In genomic region chr9:119970221-119970620, GRCm38 (mm10) we compare ENCODE assay signal across 9 mouse cellular contexts. TPM values are rescaled to one million over a fixed set of nuclear protein-coding genes. Genes with fewer than 3 reads are reported as not detected.
DNase-seq lines count a peak whose midpoint lies in the region; ATAC-seq and TF ChIP-seq lines count a peak whose summit lies in the region.
"Had no signal": no experiment of that assay in that cellular context is flagged by ENCODE, and none has a peak within 500 bp of the region (broad histone marks: within the 10 kb centered on the region; RNA-seq: fewer than 3 reads in every experiment).

No protein-coding gene starts in this region.

- H3K27ac ChIP-seq in forebrain, embryonic 13.5 days, result peak overlapping the region; percentile 86
- no peak overlapping the region for H3K27ac ChIP-seq in forebrain, embryonic 11.5 days (ENCODE audit: low read depth, low read length)
- no peak overlapping the region for H3K27ac ChIP-seq in limb, embryonic 13.5 days
- H3K27ac ChIP-seq in midbrain, postnatal 0 days (ENCODE audit: low read depth, low read length), result no peak overlapping the region

- 42% methylated on average over 6 of the region's 6 CpGs for WGBS in forebrain, embryonic 13.5 days
- 51% methylated on average over 6 of the region's 6 CpGs for WGBS in forebrain, embryonic 11.5 days
- 40% methylated on average over 6 of the region's 6 CpGs for WGBS in limb, embryonic 13.5 days
- WGBS in midbrain, postnatal 0 days, result 41% methylated on average over 6 of the region's 6 CpGs

- no peak overlapping the region for H3K4me2 ChIP-seq in forebrain, embryonic 13.5 days
- no peak overlapping the region for H3K4me2 ChIP-seq in forebrain, embryonic 11.5 days (ENCODE audit: low read depth, low read length, severe bottlenecking)
- no peak overlapping the region for H3K4me2 ChIP-seq in limb, embryonic 13.5 days (replicated peaks)
- no peak overlapping the region for H3K4me2 ChIP-seq in midbrain, postnatal 0 days (ENCODE audit: low read depth, low read length, poor library complexity, severe bottlenecking)

- intact Hi-C loops in heart, postnatal 36 days (cut with DNase I), result no loop called here

- H3K4me3 ChIP-seq in forebrain, embryonic 13.5 days, result no peak overlapping the region
- H3K4me3 ChIP-seq in forebrain, embryonic 11.5 days (ENCODE audit: low read depth, low read length), result no peak overlapping the region
- no peak overlapping the region for H3K4me3 ChIP-seq in G1E (ENCODE audit: low read depth, low read length)
- no peak overlapping the region for H3K4me3 ChIP-seq in limb, embryonic 13.5 days
- no peak overlapping the region for H3K4me3 ChIP-seq in midbrain, postnatal 0 days (ENCODE audit: low read depth, low read length)

- no peaks in the 10 kb centered on the region for H3K9me3 ChIP-seq in forebrain, embryonic 13.5 days (replicated peaks)
- no peaks in the 10 kb centered on the region for H3K9me3 ChIP-seq in forebrain, embryonic 11.5 days (ENCODE audit: control insufficient read depth, low read length)
- H3K9me3 ChIP-seq in G1E (replicated peaks), result peaks cover 4% of the 10 kb centered on the region; the same call in 1 of the 2 replicates
- no peaks in the 10 kb centered on the region for H3K9me3 ChIP-seq in limb, embryonic 13.5 days
- no peaks in the 10 kb centered on the region for H3K9me3 ChIP-seq in midbrain, postnatal 0 days (ENCODE audit: low read length)

- DNase-seq in forebrain, embryonic 11.5 days (ENCODE audit: low spot score), result no peak
- DNase-seq in G1E (ENCODE audit: low spot score), result no peak
- DNase-seq in cerebellum, postnatal 36 days, result peak; percentile 77 to 79
- DNase-seq in heart, postnatal 36 days, result peak; percentile 56 to 68
- DNase-seq in midbrain, postnatal 0 days (ENCODE audit: low spot score), result no peak
- no peak for DNase-seq in frontal cortex, postnatal 25 days (ENCODE audit: low spot score in 2 of 2)

- peak overlapping the region; percentile 1; the same call in 1 of the 2 replicates for H3K9ac ChIP-seq in forebrain, embryonic 13.5 days
- no peak overlapping the region for H3K9ac ChIP-seq in forebrain, embryonic 11.5 days (ENCODE audit: low read length)
- H3K9ac ChIP-seq in limb, embryonic 13.5 days, result peak overlapping the region; percentile 31; the same call in 1 of the 2 replicates
- no peak overlapping the region for H3K9ac ChIP-seq in midbrain, postnatal 0 days (replicated peaks; ENCODE audit: low read length, poor library complexity, severe bottlenecking)

- H3K4me1 ChIP-seq in forebrain, embryonic 13.5 days, result peaks cover 27% of the 10 kb centered on the region
- H3K4me1 ChIP-seq in forebrain, embryonic 11.5 days (replicated peaks; ENCODE audit: control insufficient read depth, insufficient read depth, low read length), result no peaks in the 10 kb centered on the region
- peaks cover 11% of the 10 kb centered on the region for H3K4me1 ChIP-seq in G1E (ENCODE audit: insufficient read depth, low read depth, low read length)
- peaks cover 19% of the 10 kb centered on the region for H3K4me1 ChIP-seq in limb, embryonic 13.5 days
- H3K4me1 ChIP-seq in midbrain, postnatal 0 days (ENCODE audit: insufficient read depth, low read length), result no peaks in the 10 kb centered on the region

- peak; percentile 28; the same call in 1 of the 2 replicates for ATAC-seq in forebrain, embryonic 13.5 days
- ATAC-seq in forebrain, embryonic 11.5 days (replicated peaks; ENCODE audit: low FRiP score), result no peak
- ATAC-seq in G1E (ENCODE audit: extremely low read depth, insufficient number of reproducible peaks, low FRiP score, poor library complexity, severe bottlenecking), result peak; percentile 43; the same call in 1 of the 2 replicates
- no peak for ATAC-seq in limb, embryonic 13.5 days (ENCODE audit: low FRiP score, low read depth)
- no peak for ATAC-seq in midbrain, postnatal 0 days (ENCODE audit: low FRiP score)

- H3K27me3 ChIP-seq in forebrain, embryonic 13.5 days, result no peaks in the 10 kb centered on the region
- no peaks in the 10 kb centered on the region for H3K27me3 ChIP-seq in forebrain, embryonic 11.5 days (ENCODE audit: control insufficient read depth, insufficient read depth, low read length)
- H3K27me3 ChIP-seq in G1E (ENCODE audit: insufficient read depth, low read length), result peaks cover 7% of the 10 kb centered on the region; the same call in 1 of the 2 replicates
- no peaks in the 10 kb centered on the region for H3K27me3 ChIP-seq in limb, embryonic 13.5 days
- no peaks in the 10 kb centered on the region for H3K27me3 ChIP-seq in midbrain, postnatal 0 days (ENCODE audit: insufficient read depth, low read length)

- 0 out of 2 replicates have a peak, but pooled peaks cover 6% of the 10 kb centered on the region for H3K36me3 ChIP-seq in forebrain, embryonic 13.5 days (ENCODE audit: poor library complexity, severe bottlenecking)
- no peaks in the 10 kb centered on the region for H3K36me3 ChIP-seq in forebrain, embryonic 11.5 days (ENCODE audit: control insufficient read depth, insufficient read depth, low read length)
- peaks cover 60% of the 10 kb centered on the region for H3K36me3 ChIP-seq in G1E (replicated peaks)
- peaks cover 32% of the 10 kb centered on the region for H3K36me3 ChIP-seq in limb, embryonic 13.5 days
- H3K36me3 ChIP-seq in midbrain, postnatal 0 days (ENCODE audit: insufficient read depth, low read length), result peaks cover 3% of the 10 kb centered on the region; the same call in 1 of the 2 replicates

- TF ChIP-seq CTCF in G1E (IDR thresholded peaks at IDR 0.05; ENCODE audit: low read depth, low read length), result peak; percentile 42
- TF ChIP-seq CTCF in midbrain, postnatal 0 days (IDR thresholded peaks at IDR 0.05), result peak; percentile 60

RNA-seq across cellular contexts. Expression of gene Csrnp1, which starts 14.2 kb away (rescaled TPM):
- 1.3 and 1.5 TPM in 2 replicates for polyA plus RNA-seq in forebrain, embryonic 13.5 days (2015; fragmentation: Nextera tagmentation; extraction: Ambion mirVana)
- polyA plus RNA-seq in forebrain, embryonic 11.5 days (2014; fragmentation: Nextera tagmentation; extraction: Ambion mirVana), result 1.5 and 1.6 TPM in 2 replicates
- 17.0 and 26.5 TPM in 2 replicates for total RNA-seq in G1E (2014; fragmentation: Nextera tagmentation)
- 17.3 and 19.9 TPM in 2 replicates for total RNA-seq in G1E (2017)
- 35.0 and 44.1 TPM in 2 replicates for polyA plus RNA-seq in G1E (2012)
- total RNA-seq in heart, postnatal 36 days (2021), result 10 to 100 TPM; 11.1 to 29.3 TPM
- 4.5 and 6.4 TPM in 2 replicates for polyA plus RNA-seq in limb, embryonic 13.5 days (2015; fragmentation: Nextera tagmentation; extraction: Ambion mirVana)
- total RNA-seq in midbrain, postnatal 0 days (2014; rRNA removed), result 1.7 and 1.9 TPM in 2 replicates
- polyA plus RNA-seq in midbrain, postnatal 0 days (2015; fragmentation: Nextera tagmentation; extraction: Ambion mirVana), result 0.91 and 1.1 TPM in 2 replicates

RNA-seq across cellular contexts. Expression of gene Ttc21a, which starts 32.8 kb away (rescaled TPM):
- 0.32 and 0.54 TPM in 2 replicates for polyA plus RNA-seq in forebrain, embryonic 13.5 days (2015; fragmentation: Nextera tagmentation; extraction: Ambion mirVana)
- 0.11 and 0.33 TPM in 2 replicates for polyA plus RNA-seq in forebrain, embryonic 11.5 days (2014; fragmentation: Nextera tagmentation; extraction: Ambion mirVana)
- total RNA-seq in G1E (2014; fragmentation: Nextera tagmentation), result not detected in 2 replicates
- total RNA-seq in G1E (2017), result 0.17 and 0.38 TPM in 2 replicates
- 0.02 and 0.06 TPM in 2 replicates for polyA plus RNA-seq in G1E (2012)
- not detected for total RNA-seq in heart, postnatal 36 days (2021)
- 0.18 and 0.20 TPM in 2 replicates for polyA plus RNA-seq in limb, embryonic 13.5 days (2015; fragmentation: Nextera tagmentation; extraction: Ambion mirVana)
- 4.6 and 4.9 TPM in 2 replicates for total RNA-seq in midbrain, postnatal 0 days (2014; rRNA removed)
- 1.1 and 1.4 TPM in 2 replicates for polyA plus RNA-seq in midbrain, postnatal 0 days (2015; fragmentation: Nextera tagmentation; extraction: Ambion mirVana)

RNA-seq across cellular contexts. Expression of gene Gorasp1, which starts 32.9 kb away (rescaled TPM):
- polyA plus RNA-seq in forebrain, embryonic 13.5 days (2015; fragmentation: Nextera tagmentation; extraction: Ambion mirVana), result 20.0 and 22.9 TPM in 2 replicates
- 19.3 and 25.7 TPM in 2 replicates for polyA plus RNA-seq in forebrain, embryonic 11.5 days (2014; fragmentation: Nextera tagmentation; extraction: Ambion mirVana)
- 9.7 and 11.0 TPM in 2 replicates for total RNA-seq in G1E (2014; fragmentation: Nextera tagmentation)
- 4.8 and 7.4 TPM in 2 replicates for total RNA-seq in G1E (2017)
- 15.4 and 18.3 TPM in 2 replicates for polyA plus RNA-seq in G1E (2012)
- total RNA-seq in heart, postnatal 36 days (2021), result 10 to 100 TPM; 30.2 to 30.6 TPM
- 29.5 and 31.5 TPM in 2 replicates for polyA plus RNA-seq in limb, embryonic 13.5 days (2015; fragmentation: Nextera tagmentation; extraction: Ambion mirVana)
- total RNA-seq in midbrain, postnatal 0 days (2014; rRNA removed), result 19.0 and 22.2 TPM in 2 replicates
- polyA plus RNA-seq in midbrain, postnatal 0 days (2015; fragmentation: Nextera tagmentation; extraction: Ambion mirVana), result 25.0 and 26.2 TPM in 2 replicates

RNA-seq across cellular contexts. Expression of gene Xirp1, which starts 53.2 kb away (rescaled TPM):
- polyA plus RNA-seq in forebrain, embryonic 13.5 days (2015; fragmentation: Nextera tagmentation; extraction: Ambion mirVana), result not detected in 2 replicates
- not detected in 2 replicates for polyA plus RNA-seq in forebrain, embryonic 11.5 days (2014; fragmentation: Nextera tagmentation; extraction: Ambion mirVana)
- total RNA-seq in G1E (2014; fragmentation: Nextera tagmentation), result not detected in 2 replicates
- 0.05 and 0.06 TPM in 2 replicates for total RNA-seq in G1E (2017)
- not detected in 2 replicates for polyA plus RNA-seq in G1E (2012)
- 100 to 1,000 TPM; 122 to 127 TPM for total RNA-seq in heart, postnatal 36 days (2021)
- polyA plus RNA-seq in limb, embryonic 13.5 days (2015; fragmentation: Nextera tagmentation; extraction: Ambion mirVana), result 0.70 and 1.0 TPM in 2 replicates
- 0.05 TPM in 1 of 2 replicates, not detected in the other for total RNA-seq in midbrain, postnatal 0 days (2014; rRNA removed)
- not detected in 2 replicates for polyA plus RNA-seq in midbrain, postnatal 0 days (2015; fragmentation: Nextera tagmentation; extraction: Ambion mirVana)
- total RNA-seq: hematopoietic stem cell, adult 5-6 weeks had no signal

Comparison
In these comparisons a context has a peak if more than half of its experiments do, and no peak if none do; other contexts are left out.
1. ATAC-seq: peak in forebrain, embryonic 13.5 days (single experiment) and G1E (single experiment); none in forebrain, embryonic 11.5 days (single experiment), limb, embryonic 13.5 days (single experiment) and midbrain, postnatal 0 days (single experiment).
2. H3K9ac ChIP-seq: peak in forebrain, embryonic 13.5 days (single experiment) and limb, embryonic 13.5 days (single experiment); none in forebrain, embryonic 11.5 days (single experiment) and midbrain, postnatal 0 days (single experiment).
3. DNase-seq: peak in cerebellum, postnatal 36 days (2 of 2) and heart, postnatal 36 days (2 of 2); none in forebrain, embryonic 11.5 days (single experiment), G1E (single experiment), midbrain, postnatal 0 days (single experiment) and frontal cortex, postnatal 25 days (0 of 2).